Mouse (Mus musculus): ENCODE results near the gene Rhd. TPM values are rescaled to one million over a fixed set of nuclear protein-coding genes. Genes with fewer than 3 reads are reported as not detected.
A peak's percentile ranks its signal among the peaks of the same experiment; 100 is the strongest.
"Not testable (repeated sequence)": the region's sequence is repeated elsewhere in the genome, so short reads cannot be mapped to it uniquely, and the experiment has no call there.

Gene Rhd
- polyA plus RNA-seq, 1 experiment from 2014 or later, result 23.5 TPM

DNA sequence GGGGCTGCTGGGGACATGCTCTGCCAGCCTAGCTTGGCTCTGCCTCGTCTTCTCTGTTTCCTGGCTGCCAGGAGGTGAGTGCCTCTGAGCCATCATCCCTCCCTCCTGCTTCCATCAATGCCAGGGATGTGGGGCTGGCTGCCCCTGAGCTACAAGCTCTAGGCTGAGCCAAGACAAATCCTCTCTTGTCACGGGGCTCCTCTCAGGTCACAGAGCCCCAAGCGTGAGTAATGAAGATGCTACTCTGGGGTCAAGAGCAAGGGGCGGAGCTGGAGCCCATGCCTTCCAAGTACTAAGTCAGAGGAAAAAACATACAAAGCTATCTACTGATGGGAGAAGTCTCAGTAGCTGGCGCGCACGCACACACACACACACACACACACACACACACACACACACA is 38.7 kb downstream of the Rhd start:
- Histone ChIP-seq H3K27ac (ENCODE audit: low read length) (no peak overlapping the region), H3K9ac (ENCODE audit: low read length) (no peak overlapping the region), H3K4me3 (replicated peaks; ENCODE audit: low read length) (no peak overlapping the region), H3K27me3 (ENCODE audit: control insufficient read depth, insufficient read depth, low read length) (no peaks in the 10 kb centered on the region), H3K36me3 (ENCODE audit: control insufficient read depth, insufficient read depth, low read length) (peaks cover 16% of the 10 kb centered on the region; the same call in 1 of the 2 replicates), H3K9me3 (replicated peaks; ENCODE audit: control insufficient read depth, low read length) (no peaks in the 10 kb centered on the region), H3K4me2 (ENCODE audit: low read depth, low read length) (no peak overlapping the region), H3K4me1 (ENCODE audit: control insufficient read depth, insufficient read depth, low read length) (no peaks in the 10 kb centered on the region)
- ATAC-seq (ENCODE audit: insufficient read depth, low FRiP score), result no peak
- WGBS, result 66% methylated on average over 7 of the region's 7 CpGs

GRCm38 (mm10) chr4:134911406-134911805 is 47.1 kb downstream of the Rhd start:
- not testable (repeated sequence) for H3K4me2 ChIP-seq (ENCODE audit: low read depth, low read length); H3K4me3 ChIP-seq (replicated peaks; ENCODE audit: low read length); H3K9me3 ChIP-seq (replicated peaks; ENCODE audit: control insufficient read depth, low read length); H3K27ac ChIP-seq (ENCODE audit: low read length); ATAC-seq (ENCODE audit: insufficient read depth, low FRiP score); H3K27me3 ChIP-seq (ENCODE audit: control insufficient read depth, insufficient read depth, low read length); H3K4me1 ChIP-seq (ENCODE audit: control insufficient read depth, insufficient read depth, low read length); H3K9ac ChIP-seq (ENCODE audit: low read length)
- 95% methylated on average over 7 of the region's 8 CpGs for WGBS
- H3K36me3 ChIP-seq (ENCODE audit: control insufficient read depth, insufficient read depth, low read length), result peaks cover 13% of the 10 kb centered on the region; the same call in 1 of the 2 replicates

GRCm38 (mm10) chr4:134913413-134913812 is 49.1 kb downstream of the Rhd start:
- no peaks in the 10 kb centered on the region for H3K9me3 ChIP-seq (replicated peaks; ENCODE audit: control insufficient read depth, low read length)
- WGBS, result 32% methylated on average over 3 of the region's 3 CpGs
- peak overlapping the region; percentile 90; the same call in 1 of the 2 replicates for H3K4me2 ChIP-seq (ENCODE audit: low read depth, low read length)
- no peak overlapping the region for H3K9ac ChIP-seq (ENCODE audit: low read length)
- no peaks in the 10 kb centered on the region for H3K27me3 ChIP-seq (ENCODE audit: control insufficient read depth, insufficient read depth, low read length)
- ATAC-seq (ENCODE audit: insufficient read depth, low FRiP score), result no peak
- peak overlapping the region; percentile 71; the same call in 1 of the 2 replicates for H3K4me3 ChIP-seq (replicated peaks; ENCODE audit: low read length)
- H3K36me3 ChIP-seq (ENCODE audit: control insufficient read depth, insufficient read depth, low read length), result peaks cover 8% of the 10 kb centered on the region; the same call in 1 of the 2 replicates
- H3K4me1 ChIP-seq (ENCODE audit: control insufficient read depth, insufficient read depth, low read length), result peaks cover 7% of the 10 kb centered on the region
- no peak overlapping the region for H3K27ac ChIP-seq (ENCODE audit: low read length)

DNA sequence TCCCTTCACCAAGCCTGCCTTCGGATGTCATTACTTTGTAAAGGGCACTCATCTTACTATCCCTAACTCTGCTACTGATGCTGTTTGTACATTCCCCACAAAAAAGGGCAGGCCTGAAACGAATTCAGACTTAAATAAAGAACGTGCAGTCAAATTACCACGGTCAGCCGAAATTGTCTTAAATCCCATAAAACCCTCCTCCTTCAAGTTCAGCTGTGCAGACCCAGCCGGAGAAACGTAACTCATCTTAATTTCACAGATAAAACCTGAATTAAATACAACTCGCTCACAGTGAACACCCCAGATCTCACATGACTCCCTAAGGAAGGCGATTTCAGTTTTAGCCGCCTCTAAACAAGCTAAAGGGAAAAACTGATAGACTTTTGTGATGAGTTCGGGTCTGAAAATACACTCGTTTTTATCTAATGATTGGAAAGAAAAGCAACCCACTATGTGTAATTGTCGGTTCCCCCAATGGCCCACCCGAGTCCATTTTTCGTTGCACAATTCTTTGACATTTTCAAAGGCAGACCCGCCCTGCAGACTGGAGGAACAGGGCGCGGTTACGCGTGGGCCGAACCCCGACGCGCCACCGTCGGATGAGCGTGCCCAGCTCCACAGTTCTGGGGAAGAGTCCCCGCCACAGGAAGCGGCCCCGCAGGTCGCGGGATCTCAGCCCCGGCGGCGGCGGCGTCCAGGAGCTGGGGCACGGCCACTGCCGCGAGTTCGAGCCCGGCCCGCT is 50.0 kb downstream of the Rhd start:
- H3K4me3 ChIP-seq (replicated peaks; ENCODE audit: low read length), result peak overlapping the region; percentile 71
- peak overlapping the region; percentile 94 for H3K27ac ChIP-seq (ENCODE audit: low read length)
- H3K9ac ChIP-seq (ENCODE audit: low read length), result peak overlapping the region; percentile 90
- no peaks in the 10 kb centered on the region for H3K9me3 ChIP-seq (replicated peaks; ENCODE audit: control insufficient read depth, low read length)
- H3K36me3 ChIP-seq (ENCODE audit: control insufficient read depth, insufficient read depth, low read length), result peaks cover 7% of the 10 kb centered on the region; the same call in 1 of the 2 replicates
- ATAC-seq (ENCODE audit: insufficient read depth, low FRiP score), result peak; percentile 62; the same call in 1 of the 2 replicates
- no peaks in the 10 kb centered on the region for H3K27me3 ChIP-seq (ENCODE audit: control insufficient read depth, insufficient read depth, low read length)
- WGBS, result 1% methylated on average over 43 of the region's 43 CpGs
- H3K4me2 ChIP-seq (ENCODE audit: low read depth, low read length), result peak overlapping the region; percentile 90
- peaks cover 7% of the 10 kb centered on the region for H3K4me1 ChIP-seq (ENCODE audit: control insufficient read depth, insufficient read depth, low read length)

- 0% methylated on average over 25 of the region's 25 CpGs for WGBS
- ATAC-seq (ENCODE audit: insufficient read depth, low FRiP score), result peak; percentile 93
- H3K9ac ChIP-seq (ENCODE audit: low read length), result peak within 1 kb of the TSS; percentile 90
- H3K4me3 ChIP-seq (replicated peaks; ENCODE audit: low read length), result peak within 1 kb of the TSS; percentile 71
- H3K27me3 ChIP-seq (ENCODE audit: control insufficient read depth, insufficient read depth, low read length), result no peaks in the 10 kb centered on the region
- H3K4me1 ChIP-seq (ENCODE audit: control insufficient read depth, insufficient read depth, low read length), result peaks cover 7% of the 10 kb centered on the region
- peaks cover 5% of the 10 kb centered on the region; the same call in 1 of the 2 replicates for H3K36me3 ChIP-seq (ENCODE audit: control insufficient read depth, insufficient read depth, low read length)
- H3K9me3 ChIP-seq (replicated peaks; ENCODE audit: control insufficient read depth, low read length), result no peaks in the 10 kb centered on the region
- H3K4me2 ChIP-seq (ENCODE audit: low read depth, low read length), result peak within 1 kb of the TSS; percentile 90
- peak within 1 kb of the TSS; percentile 94 for H3K27ac ChIP-seq (ENCODE audit: low read length)
Observed at GRCm38 (mm10) chr4:134914864-134915209, 50.5 kb downstream of the Rhd start, which contains the start of gene Tmem50a. Gene Tmem50a (minus strand): TSS chr4:134915024.

GRCm38 (mm10) chr4:134915223-134916050 is 51.1 kb downstream of the Rhd start:
- Histone ChIP-seq H3K27me3 (ENCODE audit: control insufficient read depth, insufficient read depth, low read length) (no peaks in the 10 kb centered on the region), H3K36me3 (ENCODE audit: control insufficient read depth, insufficient read depth, low read length) (peaks cover 5% of the 10 kb centered on the region; the same call in 1 of the 2 replicates), H3K4me3 (replicated peaks; ENCODE audit: low read length) (peak overlapping the region; percentile 71), H3K9ac (ENCODE audit: low read length) (peak overlapping the region; percentile 90), H3K4me1 (ENCODE audit: control insufficient read depth, insufficient read depth, low read length) (peaks cover 7% of the 10 kb centered on the region), H3K27ac (ENCODE audit: low read length) (peak overlapping the region; percentile 49; the same call in 1 of the 2 replicates), H3K4me2 (ENCODE audit: low read depth, low read length) (peak overlapping the region; percentile 90), H3K9me3 (replicated peaks; ENCODE audit: control insufficient read depth, low read length) (no peaks in the 10 kb centered on the region)
- 58% methylated on average over 14 of the region's 14 CpGs for WGBS
- peak; percentile 27; the same call in 1 of the 2 replicates for ATAC-seq (ENCODE audit: insufficient read depth, low FRiP score)

GRCm38 (mm10) chr4:134917194-134917593 is 52.9 kb downstream of the Rhd start:
- H3K36me3 ChIP-seq (ENCODE audit: control insufficient read depth, insufficient read depth, low read length), result no peaks in the 10 kb centered on the region
- no peak overlapping the region for H3K4me2 ChIP-seq (ENCODE audit: low read depth, low read length)
- WGBS, result 70% methylated on average over 3 of the region's 3 CpGs
- H3K27me3 ChIP-seq (ENCODE audit: control insufficient read depth, insufficient read depth, low read length), result no peaks in the 10 kb centered on the region
- ATAC-seq (ENCODE audit: insufficient read depth, low FRiP score), result no peak
- peaks cover 8% of the 10 kb centered on the region for H3K4me1 ChIP-seq (ENCODE audit: control insufficient read depth, insufficient read depth, low read length)
- H3K4me3 ChIP-seq (replicated peaks; ENCODE audit: low read length), result no peak overlapping the region
- H3K9me3 ChIP-seq (replicated peaks; ENCODE audit: control insufficient read depth, low read length), result no peaks in the 10 kb centered on the region
- H3K9ac ChIP-seq (ENCODE audit: low read length), result no peak overlapping the region
- H3K27ac ChIP-seq (ENCODE audit: low read length), result no peak overlapping the region

DNA sequence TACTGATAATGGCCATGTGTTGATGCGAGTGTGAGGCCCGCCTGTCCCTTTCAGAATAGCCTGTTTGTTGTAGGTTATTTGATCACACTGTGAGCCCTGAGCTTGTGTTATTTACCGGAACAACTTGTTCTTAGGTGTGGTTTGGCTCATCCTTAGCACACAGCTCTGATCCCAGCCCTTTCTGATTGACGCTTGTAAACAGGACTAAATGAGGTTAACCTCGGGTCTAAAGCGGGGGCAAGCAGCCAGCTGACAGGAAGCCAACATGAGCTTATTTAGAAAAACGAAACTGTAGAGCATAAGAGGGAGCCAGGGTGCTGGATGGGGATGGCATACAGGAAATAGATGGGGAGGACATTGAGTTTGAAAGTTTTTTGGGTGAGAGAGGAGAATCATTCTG is 54.0 kb downstream of the Rhd start:
- Histone ChIP-seq H3K9me3 (replicated peaks; ENCODE audit: control insufficient read depth, low read length) (no peaks in the 10 kb centered on the region), H3K27me3 (ENCODE audit: control insufficient read depth, insufficient read depth, low read length) (no peaks in the 10 kb centered on the region), H3K4me1 (ENCODE audit: control insufficient read depth, insufficient read depth, low read length) (peaks cover 12% of the 10 kb centered on the region), H3K4me2 (ENCODE audit: low read depth, low read length) (no peak overlapping the region), H3K4me3 (replicated peaks; ENCODE audit: low read length) (no peak overlapping the region), H3K27ac (ENCODE audit: low read length) (peak overlapping the region; percentile 19; the same call in 1 of the 2 replicates), H3K36me3 (ENCODE audit: control insufficient read depth, insufficient read depth, low read length) (no peaks in the 10 kb centered on the region), H3K9ac (ENCODE audit: low read length) (no peak overlapping the region)
- 36% methylated on average over 7 of the region's 7 CpGs for WGBS
- ATAC-seq (ENCODE audit: insufficient read depth, low FRiP score), result no peak
